Mouse (Mus musculus) embryonic facial prominence, embryonic 15.5 days (tissue): Measurements from ENCODE around the gene Fcor. TPM values are rescaled to one million over a fixed set of nuclear protein-coding genes. Genes with fewer than 3 reads are reported as not detected.

Experiments
- polyA plus RNA-seq: library from polyadenylated mRNA; unstranded; fragments of >200 nt; fragmentation: Nextera tagmentation; extraction: Ambion mirVana; gene quantifications from 2 replicates; pipeline ENCODE4 v1.2.1, GENCODE M21; 2015

Fcor gene
- polyA plus RNA-seq, 1 experiment from 2014 or later, result 8.1 TPM

Other genes with a start within 250 kb of the Fcor start
- gene Pex11g, start 204.7 kb downstream of the Fcor start, polyA plus RNA-seq, result 5.9 and 9.7 TPM in 2 replicates
- gene Tex45, start 201.5 kb downstream of the Fcor start, polyA plus RNA-seq, result not detected in 2 replicates
- 48.6 and 53.1 TPM in 2 replicates for gene Zfp358, start 179.2 kb downstream of the Fcor start, polyA plus RNA-seq
- 55.4 and 65.7 TPM in 2 replicates for gene Mcoln1, start 171.9 kb downstream of the Fcor start, polyA plus RNA-seq
- gene Pnpla6, start 157.0 kb downstream of the Fcor start, polyA plus RNA-seq, result 23.8 and 24.3 TPM in 2 replicates
- 0.51 and 0.53 TPM in 2 replicates for gene C330021F23Rik, start 104.4 kb downstream of the Fcor start, polyA plus RNA-seq
- gene Camsap3, start 85.1 kb downstream of the Fcor start, polyA plus RNA-seq, result 15.4 and 16.7 TPM in 2 replicates
- 53.7 and 55.7 TPM in 2 replicates for gene Xab2, start 51.0 kb downstream of the Fcor start, polyA plus RNA-seq
- gene Pet100, start 50.8 kb downstream of the Fcor start, polyA plus RNA-seq, result 103 and 116 TPM in 2 replicates
- 0.11 and 0.43 TPM in 2 replicates for gene Pcp2, start 46.8 kb downstream of the Fcor start, polyA plus RNA-seq
- gene Stxbp2, start 41.4 kb downstream of the Fcor start, polyA plus RNA-seq, result 48.4 and 56.0 TPM in 2 replicates
- gene Retn, start 16.6 kb downstream of the Fcor start, polyA plus RNA-seq, result not detected in 2 replicates
- 0.28 and 0.98 TPM in 2 replicates for gene Mcemp1, start 6.6 kb downstream of the Fcor start, polyA plus RNA-seq
- 38.8 and 40.6 TPM in 2 replicates for gene Trappc5, start 3.9 kb upstream of the Fcor start, polyA plus RNA-seq
- 0.16 and 0.26 TPM in 2 replicates for gene Fcer2a, start 21.8 kb upstream of the Fcor start, polyA plus RNA-seq
- not detected in 2 replicates for gene Clec4g, start 48.3 kb upstream of the Fcor start, polyA plus RNA-seq
- 0.22 and 0.61 TPM in 2 replicates for gene Cd209a, start 76.6 kb upstream of the Fcor start, polyA plus RNA-seq
- gene Cd209e, start 181.9 kb upstream of the Fcor start, polyA plus RNA-seq, result not detected in 2 replicates
- not detected in 2 replicates for gene Cd209d, start 206.2 kb upstream of the Fcor start, polyA plus RNA-seq